In the genomic region with DNA sequence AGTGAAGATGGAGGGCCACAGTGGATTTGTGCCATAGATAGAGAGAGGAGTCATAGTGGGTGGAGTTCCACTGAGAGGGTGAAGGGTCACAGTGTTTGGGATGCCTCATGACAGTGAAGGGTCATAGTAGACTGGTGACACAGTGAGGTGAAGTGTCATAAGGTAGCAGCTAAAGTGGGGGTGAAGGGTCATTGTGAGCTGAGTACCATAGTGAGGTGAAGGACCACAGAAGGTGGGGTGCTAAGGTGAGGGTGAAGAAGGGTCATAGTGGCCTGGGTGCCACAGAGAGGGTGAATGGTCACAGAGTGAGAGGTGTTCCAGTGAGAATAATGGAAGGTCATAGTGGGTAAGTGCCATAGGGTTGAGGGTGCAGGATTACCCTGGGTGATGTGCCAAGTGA, we compare ENCODE assay signal across 18 mouse cellular contexts.
DNase-seq lines count a peak whose midpoint lies in the region; ATAC-seq and TF ChIP-seq lines count a peak whose summit lies in the region.
"Had no signal": no experiment of that assay in that cellular context is flagged by ENCODE, and none has a peak within 500 bp of the region (broad histone marks: within the 10 kb centered on the region; RNA-seq: fewer than 3 reads in every experiment).

No protein-coding gene starts in this region.

- no peaks in the 10 kb centered on the region for H3K9me3 ChIP-seq in heart, embryonic 10.5 days
- H3K9me3 ChIP-seq in megakaryocyte, embryonic 14.5 days = no peaks in the 10 kb centered on the region
- H3K9me3 ChIP-seq in neural tube, embryonic 11.5 days (ENCODE audit: control insufficient read depth, low read length) = no peaks in the 10 kb centered on the region
- no peaks in the 10 kb centered on the region for H3K9me3 ChIP-seq in midbrain, postnatal 0 days (ENCODE audit: low read length)
- H3K9me3 ChIP-seq: forebrain, embryonic 15.5 days; heart, embryonic 12.5 days; hindbrain, embryonic 10.5 days; hindbrain, embryonic 15.5 days had no signal

- no peaks in the 10 kb centered on the region for H3K36me3 ChIP-seq in heart, embryonic 10.5 days
- peaks cover 14% of the 10 kb centered on the region for H3K36me3 ChIP-seq in megakaryocyte, embryonic 14.5 days (replicated peaks; ENCODE audit: low read length)
- no peaks in the 10 kb centered on the region for H3K36me3 ChIP-seq in neural tube, embryonic 11.5 days (ENCODE audit: control insufficient read depth, insufficient read depth, low read length)
- no peaks in the 10 kb centered on the region for H3K36me3 ChIP-seq in midbrain, postnatal 0 days (ENCODE audit: insufficient read depth, low read length)
- H3K36me3 ChIP-seq: forebrain, embryonic 15.5 days; heart, embryonic 12.5 days; hindbrain, embryonic 10.5 days; hindbrain, embryonic 15.5 days had no signal

- H3K4me2 ChIP-seq in neural tube, embryonic 11.5 days (ENCODE audit: low read depth) = no peak overlapping the region
- no peak overlapping the region for H3K4me2 ChIP-seq in midbrain, postnatal 0 days (ENCODE audit: low read depth, low read length, poor library complexity, severe bottlenecking)
- H3K4me2 ChIP-seq: forebrain, embryonic 15.5 days; heart, embryonic 12.5 days; hindbrain, embryonic 15.5 days had no signal

- no peak overlapping the region for H3K27ac ChIP-seq in heart, embryonic 10.5 days
- H3K27ac ChIP-seq in neural tube, embryonic 11.5 days (ENCODE audit: low read depth, low read length) = no peak overlapping the region
- no peak overlapping the region for H3K27ac ChIP-seq in midbrain, postnatal 0 days (ENCODE audit: low read depth, low read length)
- H3K27ac ChIP-seq: forebrain, embryonic 15.5 days; heart, adult 2 months; hindbrain, embryonic 10.5 days; hindbrain, embryonic 15.5 days had no signal

- H3K27me3 ChIP-seq in heart, embryonic 10.5 days (ENCODE audit: insufficient read depth, poor library complexity, severe bottlenecking) = no peaks in the 10 kb centered on the region
- H3K27me3 ChIP-seq in megakaryocyte, embryonic 14.5 days (replicated peaks) = peaks cover 3% of the 10 kb centered on the region
- H3K27me3 ChIP-seq in neural tube, embryonic 11.5 days (ENCODE audit: control insufficient read depth, insufficient read depth, low read length) = no peaks in the 10 kb centered on the region
- no peaks in the 10 kb centered on the region for H3K27me3 ChIP-seq in midbrain, postnatal 0 days (ENCODE audit: insufficient read depth, low read length)
- H3K27me3 ChIP-seq: forebrain, embryonic 15.5 days; heart, embryonic 12.5 days; hindbrain, embryonic 15.5 days had no signal

- no peak for ATAC-seq in megakaryocyte, adult 5-6 weeks (ENCODE audit: poor library complexity, severe bottlenecking)
- 0 out of 2 replicates have a peak, but pooled peaks have one; percentile 45 for ATAC-seq in neural tube, embryonic 11.5 days (ENCODE audit: insufficient read depth, low FRiP score, low TSS enrichment)
- peak; percentile 54; the same call in 1 of the 2 replicates for ATAC-seq in midbrain, postnatal 0 days (ENCODE audit: low FRiP score)

- no peak overlapping the region for H3K9ac ChIP-seq in neural tube, embryonic 11.5 days (ENCODE audit: low read length)
- H3K9ac ChIP-seq in midbrain, postnatal 0 days (replicated peaks; ENCODE audit: low read length, poor library complexity, severe bottlenecking) = no peak overlapping the region
- H3K9ac ChIP-seq: forebrain, embryonic 15.5 days; heart, embryonic 12.5 days; hindbrain, embryonic 15.5 days had no signal

- no peak overlapping the region for H3K4me3 ChIP-seq in heart, embryonic 10.5 days
- H3K4me3 ChIP-seq in megakaryocyte, embryonic 14.5 days (replicated peaks) = peak overlapping the region; percentile 7
- H3K4me3 ChIP-seq in neural tube, embryonic 11.5 days (ENCODE audit: low read depth, low read length) = no peak overlapping the region
- H3K4me3 ChIP-seq in midbrain, postnatal 0 days (ENCODE audit: low read depth, low read length) = no peak overlapping the region
- H3K4me3 ChIP-seq: forebrain, embryonic 15.5 days; heart, adult 2 months; heart, embryonic 12.5 days; hindbrain, embryonic 10.5 days; hindbrain, embryonic 15.5 days had no signal

- H3K4me1 ChIP-seq in heart, embryonic 10.5 days = no peaks in the 10 kb centered on the region; the same call in 1 of the 2 replicates
- peaks cover 24% of the 10 kb centered on the region for H3K4me1 ChIP-seq in megakaryocyte, embryonic 14.5 days
- no peaks in the 10 kb centered on the region for H3K4me1 ChIP-seq in neural tube, embryonic 11.5 days (ENCODE audit: control insufficient read depth, insufficient read depth, low read length)
- H3K4me1 ChIP-seq in midbrain, postnatal 0 days (ENCODE audit: insufficient read depth, low read length) = no peaks in the 10 kb centered on the region
- H3K4me1 ChIP-seq: heart, embryonic 12.5 days; hindbrain, embryonic 10.5 days; hindbrain, embryonic 15.5 days had no signal

- peak; percentile 86 for DNase-seq in heart, adult 11 months
- DNase-seq in heart, embryonic 10.5 days (ENCODE audit: low spot score) = no peak
- no peak for DNase-seq in neural tube, embryonic 11.5 days (ENCODE audit: low spot score)
- no peak for DNase-seq in neural tube, embryonic 10.5 days (ENCODE audit: extremely low spot score, low spot score)
- no peak for DNase-seq in midbrain, postnatal 0 days (ENCODE audit: low spot score)
- no peak for DNase-seq in right cerebral cortex, postnatal 4 days
- DNase-seq: adrenal gland, postnatal 10 days; cerebellum, adult 11 months; cerebellum, adult 8-10 months; cerebellum, postnatal 14 days; gastrocnemius, postnatal 10 days; heart, adult 2 months had no signal

- no peak for TF ChIP-seq CTCF in midbrain, postnatal 0 days (IDR thresholded peaks at IDR 0.05)
